Mouse (Mus musculus): ENCODE data around the gene Magoh. TPM values are rescaled to one million over a fixed set of nuclear protein-coding genes. Genes with fewer than 3 reads are reported as not detected.

Magoh gene
- polyA plus RNA-seq, 1 experiment, result 68.8 TPM

DNA sequence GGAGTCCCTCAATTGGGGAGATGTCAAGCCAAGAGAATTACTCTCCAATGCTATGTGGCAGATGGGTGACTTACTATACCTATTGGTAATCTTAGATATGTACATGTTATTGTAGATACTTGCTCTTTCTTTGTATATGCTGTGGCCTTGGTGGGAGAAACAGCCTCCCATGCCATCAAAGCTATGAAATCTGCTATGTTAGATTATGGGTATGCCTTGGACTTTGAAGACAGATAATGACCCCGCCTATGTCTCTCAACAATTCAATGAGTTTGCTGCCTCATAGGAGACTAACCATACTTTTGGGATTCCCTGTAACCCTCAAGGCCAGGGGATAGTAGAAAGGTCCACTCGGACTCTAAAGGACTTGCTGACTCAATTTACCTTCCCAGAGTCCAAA, 48.7 kb downstream of the Magoh start:
- Histone ChIP-seq H3K4me3 (ENCODE audit: insufficient read depth, low read depth, low read length) (no peak overlapping the region), H3K4me1 (ENCODE audit: control insufficient read depth, insufficient read depth, low read length) (no peaks in the 10 kb centered on the region), H3K27ac (ENCODE audit: insufficient read depth, low read depth, low read length) (no peak overlapping the region), H3K36me3 (ENCODE audit: control insufficient read depth, insufficient read depth, low read length) (no peaks in the 10 kb centered on the region), H3K27me3 (replicated peaks; ENCODE audit: control insufficient read depth, insufficient read depth, low read length) (no peaks in the 10 kb centered on the region)
- WGBS, result 87% methylated on average over 2 of the region's 2 CpGs
- TF ChIP-seq CTCF (conservative IDR thresholded peaks at IDR 0.05; ENCODE audit: insufficient read depth, insufficient read length, low read depth, low read length) (no peak), POLR2A (IDR thresholded peaks at IDR 0.05; ENCODE audit: low read depth, low read length) (no peak)
- DNase-seq, result no peak

DNA sequence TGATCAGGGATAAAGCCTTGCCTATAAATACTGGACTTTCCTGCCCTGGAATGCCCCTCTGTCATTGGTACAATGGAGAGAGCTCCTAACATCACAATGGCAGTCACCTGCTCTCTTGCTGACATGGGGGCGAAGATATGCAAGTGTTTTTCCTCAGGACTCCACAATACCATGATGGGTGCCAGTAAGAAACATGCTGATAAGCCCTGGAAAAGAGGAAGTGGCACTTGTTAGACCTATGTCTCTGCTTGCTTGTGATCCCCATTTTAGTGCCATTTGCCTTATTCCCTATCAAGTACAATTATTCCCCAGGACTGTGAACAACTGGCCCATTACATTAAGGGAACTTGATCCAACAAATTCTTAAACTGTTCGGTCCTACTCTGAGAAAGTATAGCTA, 49.2 kb downstream of the Magoh start:
- no peak for DNase-seq
- H3K27ac ChIP-seq (ENCODE audit: insufficient read depth, low read depth, low read length), result no peak overlapping the region
- WGBS, result 89% methylated on average over 2 of the region's 2 CpGs
- H3K36me3 ChIP-seq (ENCODE audit: control insufficient read depth, insufficient read depth, low read length), result no peaks in the 10 kb centered on the region
- H3K4me3 ChIP-seq (ENCODE audit: insufficient read depth, low read depth, low read length), result no peak overlapping the region
- TF ChIP-seq POLR2A (IDR thresholded peaks at IDR 0.05; ENCODE audit: low read depth, low read length) (no peak), CTCF (conservative IDR thresholded peaks at IDR 0.05; ENCODE audit: insufficient read depth, insufficient read length, low read depth, low read length) (no peak)
- no peaks in the 10 kb centered on the region for H3K27me3 ChIP-seq (replicated peaks; ENCODE audit: control insufficient read depth, insufficient read depth, low read length)
- no peaks in the 10 kb centered on the region for H3K4me1 ChIP-seq (ENCODE audit: control insufficient read depth, insufficient read depth, low read length)

DNA sequence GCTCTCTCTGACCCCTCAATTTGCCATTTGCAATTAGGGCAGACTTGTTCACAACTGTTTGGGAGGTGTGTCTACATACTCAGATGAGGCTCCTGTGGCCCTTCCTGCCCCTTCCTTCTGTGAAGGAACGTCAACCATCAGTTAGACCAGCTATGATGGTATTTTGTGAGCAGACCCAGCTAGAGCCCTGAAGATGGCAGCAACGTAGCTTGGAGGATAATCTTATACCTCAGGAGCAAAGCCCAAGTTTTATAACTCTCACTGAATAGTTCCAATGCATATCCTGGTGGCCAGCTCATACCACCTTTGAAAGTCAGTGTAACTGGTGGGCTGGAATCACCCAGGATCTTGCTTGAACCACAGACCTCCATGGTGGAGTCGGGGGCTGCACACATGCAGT, 51.9 kb downstream of the Magoh start:
- Histone ChIP-seq H3K36me3 (ENCODE audit: control insufficient read depth, insufficient read depth, low read length) (no peaks in the 10 kb centered on the region), H3K4me3 (ENCODE audit: insufficient read depth, low read depth, low read length) (no peak overlapping the region)

DNA sequence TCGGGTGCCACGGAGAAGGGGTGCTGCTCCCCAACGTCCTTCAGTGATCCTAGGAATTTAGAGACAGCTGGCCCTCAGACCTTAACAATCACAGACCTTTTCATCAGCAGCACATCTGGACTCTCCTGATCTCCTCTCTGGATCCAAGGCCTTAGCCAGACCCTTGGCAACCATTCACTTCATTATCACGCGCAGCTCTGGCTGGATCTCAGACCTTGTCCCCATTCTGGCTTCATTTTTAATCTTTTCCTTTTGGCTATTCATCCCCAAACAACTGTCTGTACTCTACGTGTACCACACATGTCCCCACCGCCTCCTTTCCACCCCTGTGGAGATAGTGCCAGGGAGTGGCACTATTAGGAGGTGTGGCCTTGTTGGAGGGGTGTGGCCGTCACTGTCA, 53.7 kb downstream of the Magoh start:
- H3K27me3 ChIP-seq (replicated peaks; ENCODE audit: control insufficient read depth, insufficient read depth, low read length), result no peaks in the 10 kb centered on the region
- H3K4me3 ChIP-seq (ENCODE audit: insufficient read depth, low read depth, low read length), result no peak overlapping the region
- no peak for DNase-seq
- no peaks in the 10 kb centered on the region for H3K4me1 ChIP-seq (ENCODE audit: control insufficient read depth, insufficient read depth, low read length)
- 83% methylated on average over 8 of the region's 8 CpGs for WGBS
- TF ChIP-seq POLR2A (IDR thresholded peaks at IDR 0.05; ENCODE audit: low read depth, low read length), result no peak
- TF ChIP-seq CTCF (conservative IDR thresholded peaks at IDR 0.05; ENCODE audit: insufficient read depth, insufficient read length, low read depth, low read length), result no peak
- no peak overlapping the region for H3K27ac ChIP-seq (ENCODE audit: insufficient read depth, low read depth, low read length)
- H3K36me3 ChIP-seq (ENCODE audit: control insufficient read depth, insufficient read depth, low read length), result no peaks in the 10 kb centered on the region

More for the DNA sequence above, 51.9 kb downstream of the Magoh start:
- Histone ChIP-seq H3K27ac (ENCODE audit: insufficient read depth, low read depth, low read length) (no peak overlapping the region), H3K4me1 (ENCODE audit: control insufficient read depth, insufficient read depth, low read length) (no peaks in the 10 kb centered on the region), H3K27me3 (replicated peaks; ENCODE audit: control insufficient read depth, insufficient read depth, low read length) (no peaks in the 10 kb centered on the region)
- TF ChIP-seq CTCF (conservative IDR thresholded peaks at IDR 0.05; ENCODE audit: insufficient read depth, insufficient read length, low read depth, low read length), result no peak
- WGBS, result 82% methylated on average over 3 of the region's 3 CpGs
- DNase-seq, result no peak

DNA sequence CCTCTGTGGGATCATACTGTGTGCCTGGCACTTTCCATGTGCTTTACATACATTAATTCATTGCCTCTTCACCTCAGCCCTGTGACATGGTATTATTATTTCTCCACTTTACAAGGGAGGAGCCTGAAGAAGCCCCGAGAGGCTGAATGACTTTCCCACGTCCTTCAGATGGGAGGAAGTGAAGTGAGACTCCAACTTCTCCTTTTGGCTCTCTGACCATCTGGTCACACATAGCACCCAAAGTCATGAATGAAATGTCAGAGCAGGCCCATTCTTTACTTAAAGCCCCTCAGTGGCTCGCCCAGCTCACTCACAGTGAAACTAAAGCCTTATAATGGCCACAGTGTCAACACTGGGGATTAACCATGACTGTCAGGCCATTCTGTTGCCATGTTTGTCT, 55.7 kb downstream of the Magoh start:
- 75% methylated on average over 3 of the region's 3 CpGs for WGBS
- H3K4me3 ChIP-seq (ENCODE audit: insufficient read depth, low read depth, low read length), result no peak overlapping the region
- no peaks in the 10 kb centered on the region for H3K27me3 ChIP-seq (replicated peaks; ENCODE audit: control insufficient read depth, insufficient read depth, low read length)
- no peak for TF ChIP-seq POLR2A (IDR thresholded peaks at IDR 0.05; ENCODE audit: low read depth, low read length)
- no peak for TF ChIP-seq CTCF (conservative IDR thresholded peaks at IDR 0.05; ENCODE audit: insufficient read depth, insufficient read length, low read depth, low read length)
- no peaks in the 10 kb centered on the region for H3K36me3 ChIP-seq (ENCODE audit: control insufficient read depth, insufficient read depth, low read length)
- DNase-seq, result no peak
- H3K27ac ChIP-seq (ENCODE audit: insufficient read depth, low read depth, low read length), result no peak overlapping the region
- H3K4me1 ChIP-seq (ENCODE audit: control insufficient read depth, insufficient read depth, low read length), result no peaks in the 10 kb centered on the region

Other genes with a start within 250 kb of the Magoh start
- gene Dmrtb1, start 195.5 kb upstream of the Magoh start, polyA plus RNA-seq (2012; rRNA removed), result 0.11 and 0.20 TPM in 2 replicates
- 2.8 and 3.6 TPM in 2 replicates for gene Lrp8, start 77.5 kb upstream of the Magoh start, polyA plus RNA-seq (2012; rRNA removed)
- gene 0610037L13Rik, start 10.1 kb downstream of the Magoh start, polyA plus RNA-seq (2012; rRNA removed), result 36.4 and 45.9 TPM in 2 replicates
- gene Cpt2, start 43.9 kb downstream of the Magoh start, polyA plus RNA-seq (2012; rRNA removed), result 169 and 173 TPM in 2 replicates
- gene Slc1a7, start 88.6 kb downstream of the Magoh start, polyA plus RNA-seq (2012; rRNA removed), result 0.03 and 0.16 TPM in 2 replicates
- 29.8 and 30.4 TPM in 2 replicates for gene Podn, start 216.7 kb downstream of the Magoh start, polyA plus RNA-seq (2012; rRNA removed)